Mouse (Mus musculus) midbrain, embryonic 14.5 days (tissue): Measurements from ENCODE around the gene Cgnl1. TPM values are rescaled to one million over a fixed set of nuclear protein-coding genes. Genes with fewer than 3 reads are reported as not detected.
"Not testable (repeated sequence)": the region's sequence is repeated elsewhere in the genome, so short reads cannot be mapped to it uniquely, and the experiment has no call there.

Experiments used
- ATAC-seq: fragments of 200-750 bp; cut with Nextera tagmentation; 2 replicates; pipeline ENCODE4 v1.8.0; 2017; ENCODE audit warnings: moderate number of reproducible peaks, moderate library complexity; ENCODE audit not compliant: low FRiP score, low TSS enrichment
- DNase-seq: peaks from one replicate; pipeline ENCODE4 v3.0.0-alpha.2; 2015
- H3K27ac ChIP-seq: fragments of 300-500 bp; sonication (generic); replicated peaks from 2 replicates; pipeline ENCODE4 v1.5.1; 2014; ENCODE audit warnings: mild to moderate bottlenecking, low read depth, low read length, moderate library complexity
- H3K27me3 ChIP-seq: fragments of 300-500 bp; sonication (generic); 2 replicates; pipeline ENCODE4 v1.6.1; 2014; ENCODE audit warnings: low read length, control low read depth, mixed read lengths; ENCODE audit not compliant: control insufficient read depth, insufficient read depth
- H3K36me3 ChIP-seq: fragments of 300-500 bp; sonication (generic); 2 replicates; pipeline ENCODE4 v1.6.1; 2014; ENCODE audit warnings: low read length, control low read depth; ENCODE audit not compliant: control insufficient read depth, insufficient read depth
- H3K4me1 ChIP-seq: fragments of 300-500 bp; sonication (generic); 2 replicates; pipeline ENCODE4 v1.6.1; 2014; ENCODE audit warnings: mild to moderate bottlenecking, antibody characterized with exemption, low read length, control low read depth; ENCODE audit not compliant: control insufficient read depth, insufficient read depth
- H3K4me2 ChIP-seq: fragments of 300-500 bp; sonication (generic); 2 replicates; pipeline ENCODE4 v1.6.1; 2014; ENCODE audit warnings: mild to moderate bottlenecking, low read length, moderate library complexity
- H3K4me3 ChIP-seq: fragments of 300-500 bp; sonication (generic); replicated peaks from 2 replicates; pipeline ENCODE4 v1.5.1; 2014; ENCODE audit warnings: low read depth, low read length
- H3K9ac ChIP-seq: fragments of 300-500 bp; sonication (generic); replicated peaks from 2 replicates; pipeline ENCODE4 v1.6.1; 2014; ENCODE audit warnings: mild to moderate bottlenecking, low read length, moderate library complexity
- H3K9me3 ChIP-seq: fragments of 300-500 bp; sonication (generic); 2 replicates; pipeline ENCODE4 v1.6.1; 2016; ENCODE audit warnings: low read length, control low read depth, mixed read lengths; ENCODE audit not compliant: control insufficient read depth
- WGBS: fragments of 180-500 bp; shearing (Covaris S2); extraction: QIAGEN DNeasy Blood & Tissue Kit; methylation state at CpG from one replicate; pipeline ENCODE4 v1.1.7; 2014; 5-methylcytosine and 5-hydroxymethylcytosine counted together
- polyA plus RNA-seq: library from polyadenylated mRNA; unstranded; fragments of >200 nt; fragmentation: Nextera tagmentation; extraction: Ambion mirVana; gene quantifications from 2 replicates; pipeline ENCODE4 v1.2.1, GENCODE M21; 2014

Cgnl1 gene
- polyA plus RNA-seq, 1 experiment from 2014 or later: 4.4 TPM

DNA sequence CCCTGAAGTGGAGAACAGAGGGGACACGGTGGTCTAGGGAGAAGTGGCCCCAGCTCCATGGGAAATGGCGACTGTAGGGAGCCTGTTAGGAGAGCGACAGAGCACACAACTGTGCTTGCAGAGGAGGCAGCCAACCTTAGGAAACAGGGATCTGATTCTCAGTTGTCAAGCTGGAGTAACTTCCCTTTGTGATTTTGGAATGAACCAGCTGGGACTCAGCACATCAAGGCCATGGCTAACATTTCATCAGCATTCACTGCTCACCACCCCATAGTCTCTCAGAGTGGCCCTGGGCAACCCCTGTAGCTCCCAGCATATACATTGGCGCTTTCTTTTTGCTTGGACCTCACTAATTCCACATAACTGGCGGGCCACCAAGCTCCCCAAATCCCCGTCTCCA lies 145.4 kb downstream of the Cgnl1 start:
- Histone ChIP-seq H3K4me2 (no peak overlapping the region), H3K9me3 (no peaks in the 10 kb centered on the region), H3K4me3 (no peak overlapping the region), H3K27ac (no peak overlapping the region), H3K9ac (no peak overlapping the region), H3K27me3 (no peaks in the 10 kb centered on the region), H3K4me1 (no peaks in the 10 kb centered on the region), H3K36me3 (no peaks in the 10 kb centered on the region)
- DNase-seq: no peak
- ATAC-seq: no peak
- WGBS: 81% methylated on average over 6 of the region's 6 CpGs

DNA sequence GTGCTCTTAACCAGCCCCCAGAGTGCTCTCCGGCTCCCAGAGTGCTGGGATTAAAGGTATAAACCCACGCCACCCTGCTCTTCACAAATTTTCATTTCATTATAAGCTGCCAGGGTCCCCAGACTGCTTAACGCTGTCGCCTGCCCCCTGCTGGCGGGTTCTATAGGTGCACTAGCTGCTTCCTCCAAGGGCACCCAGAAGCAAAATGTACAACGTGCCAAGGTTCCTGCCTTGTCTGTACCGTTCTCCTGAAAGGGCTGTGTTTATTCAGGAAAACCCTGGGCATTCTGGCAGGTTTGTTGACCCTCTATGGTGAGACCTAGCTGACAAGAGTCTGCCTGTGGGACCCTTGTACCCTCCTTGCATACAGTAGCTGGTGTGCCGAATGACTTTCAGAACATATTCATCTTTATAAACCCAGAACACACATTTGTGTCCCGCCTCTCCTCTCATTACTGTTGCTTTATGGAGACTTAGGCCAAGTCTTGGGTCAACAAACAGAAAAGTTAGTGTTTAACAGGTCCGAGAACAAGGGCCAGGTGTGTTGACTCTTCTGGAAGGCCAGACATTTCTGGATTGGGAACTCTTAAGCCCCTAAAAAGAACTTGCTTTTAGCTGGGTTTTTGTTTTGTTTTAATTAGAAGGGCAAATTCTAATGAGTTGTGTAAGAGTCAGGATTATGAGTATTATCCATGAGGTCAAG lies 146.5 kb downstream of the Cgnl1 start:
- Histone ChIP-seq H3K27ac (no peak overlapping the region), H3K9ac (no peak overlapping the region), H3K9me3 (no peaks in the 10 kb centered on the region), H3K27me3 (no peaks in the 10 kb centered on the region), H3K4me3 (no peak overlapping the region), H3K4me1 (no peaks in the 10 kb centered on the region), H3K4me2 (no peak overlapping the region), H3K36me3 (no peaks in the 10 kb centered on the region)
- 53% methylated on average over 10 of the region's 10 CpGs for WGBS
- ATAC-seq (no peak), DNase-seq (peak; percentile 70)

DNA sequence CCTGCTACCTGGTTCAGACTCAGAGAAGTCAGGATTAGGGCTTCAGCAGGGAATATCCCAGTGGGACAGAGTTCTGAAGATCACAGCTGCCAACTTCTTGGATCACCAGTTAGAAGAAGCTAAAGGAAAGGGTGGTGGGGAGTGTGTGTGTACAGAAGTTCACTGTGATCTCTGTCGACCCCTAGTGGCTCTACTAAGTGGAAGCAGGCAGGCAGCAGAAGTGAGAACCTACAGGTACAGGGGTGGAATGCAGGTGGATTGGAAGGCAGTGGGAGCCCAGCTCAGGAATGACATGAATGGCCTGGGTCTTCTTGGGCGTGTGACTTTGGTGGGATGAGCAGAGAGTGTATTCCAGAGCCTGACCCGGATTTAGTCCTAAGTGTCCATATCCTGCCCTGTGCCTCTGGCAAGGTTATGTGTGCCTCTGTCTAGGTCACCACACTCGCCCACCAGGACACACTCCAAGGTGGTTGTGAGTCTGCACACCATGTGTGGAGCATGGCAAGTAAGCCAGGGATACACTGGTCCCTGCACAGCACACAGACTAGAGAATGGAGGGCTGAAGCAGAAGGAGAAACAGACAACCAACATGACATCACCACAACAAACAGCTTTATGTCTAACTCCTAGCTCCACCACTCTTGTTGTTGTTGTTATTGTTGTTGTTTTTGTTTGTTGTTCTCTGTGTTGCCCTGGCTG lies 147.4 kb downstream of the Cgnl1 start:
- no peak overlapping the region for H3K27ac ChIP-seq
- H3K4me2 ChIP-seq: no peak overlapping the region
- H3K9me3 ChIP-seq: no peaks in the 10 kb centered on the region
- no peaks in the 10 kb centered on the region for H3K4me1 ChIP-seq
- peak; percentile 83 for DNase-seq
- no peak overlapping the region for H3K9ac ChIP-seq
- no peaks in the 10 kb centered on the region for H3K36me3 ChIP-seq
- H3K27me3 ChIP-seq: no peaks in the 10 kb centered on the region
- 30% methylated on average over 4 of the region's 4 CpGs for WGBS
- ATAC-seq: no peak
- no peak overlapping the region for H3K4me3 ChIP-seq

DNA sequence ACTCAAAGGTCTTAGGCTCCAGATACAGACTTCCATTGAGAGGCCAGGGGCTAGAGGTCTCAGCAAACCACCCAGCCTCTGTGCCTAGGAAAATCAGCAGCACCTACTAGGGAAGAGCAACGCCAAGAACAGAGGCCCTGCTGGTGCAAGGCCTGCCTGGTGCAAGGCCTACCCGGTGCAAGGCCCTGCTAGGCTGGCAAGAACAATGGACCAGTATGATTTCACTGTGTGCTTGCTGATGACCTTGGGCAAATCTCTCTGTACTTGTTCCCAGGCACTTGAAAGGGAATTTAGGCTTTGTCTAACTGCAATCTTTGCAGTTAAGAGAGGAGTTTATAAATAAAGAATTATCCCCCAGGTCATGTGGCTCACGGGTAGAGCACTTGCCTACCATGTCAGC lies 148.8 kb downstream of the Cgnl1 start:
- no peaks in the 10 kb centered on the region for H3K36me3 ChIP-seq
- H3K4me2 ChIP-seq: no peak overlapping the region
- no peaks in the 10 kb centered on the region for H3K27me3 ChIP-seq
- WGBS: 84% methylated on average over 3 of the region's 3 CpGs
- ATAC-seq (no peak), DNase-seq (no peak)
- no peak overlapping the region for H3K4me3 ChIP-seq
- H3K4me1 ChIP-seq: no peaks in the 10 kb centered on the region
- H3K9me3 ChIP-seq: no peaks in the 10 kb centered on the region
- H3K27ac ChIP-seq: no peak overlapping the region
- H3K9ac ChIP-seq: no peak overlapping the region

DNA sequence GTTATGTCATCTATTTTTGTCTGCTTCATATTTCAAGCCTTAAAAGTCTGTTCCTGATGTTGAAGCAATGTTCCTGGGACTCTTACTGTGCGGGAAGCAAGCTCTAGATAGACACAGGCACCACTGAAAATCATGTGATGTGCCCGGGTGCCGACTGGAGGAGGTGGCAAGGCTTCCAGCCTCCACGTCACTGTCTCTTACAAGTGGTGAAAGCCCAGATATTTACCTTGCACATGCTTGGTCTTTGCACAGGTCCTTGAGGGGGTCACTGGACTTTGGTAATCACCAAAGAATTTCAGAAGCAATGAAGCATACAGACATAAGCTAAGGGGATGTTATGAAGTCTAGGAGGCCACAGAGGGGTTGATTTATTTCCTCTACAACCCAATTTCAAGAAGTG lies 149.4 kb downstream of the Cgnl1 start:
- Histone ChIP-seq H3K4me1 (no peaks in the 10 kb centered on the region), H3K27ac (no peak overlapping the region), H3K27me3 (no peaks in the 10 kb centered on the region), H3K9me3 (no peaks in the 10 kb centered on the region), H3K4me3 (no peak overlapping the region), H3K4me2 (no peak overlapping the region), H3K9ac (no peak overlapping the region), H3K36me3 (no peaks in the 10 kb centered on the region)
- 87% methylated on average over 4 of the region's 4 CpGs for WGBS
- ATAC-seq (no peak), DNase-seq (no peak)

DNA sequence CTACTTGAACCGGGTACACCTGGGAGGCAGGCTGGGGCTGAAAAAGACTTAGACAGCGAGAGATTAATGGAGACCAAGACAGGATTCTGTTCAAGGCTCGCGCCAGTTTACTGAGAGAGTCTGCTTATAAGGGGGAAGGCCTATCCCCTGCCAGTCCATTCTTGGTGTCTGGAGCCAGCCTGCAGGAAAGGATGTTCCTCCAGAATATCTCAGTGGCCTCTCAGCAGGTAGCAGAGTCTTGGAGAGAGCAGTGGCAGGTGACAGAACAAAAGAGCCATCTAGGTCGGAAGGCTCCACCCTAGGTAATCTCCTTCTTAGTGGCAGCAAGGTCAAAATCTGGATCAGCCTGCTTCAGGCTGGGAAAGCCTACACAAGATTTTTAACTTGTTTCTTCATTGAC lies 151.3 kb downstream of the Cgnl1 start:
- not testable (repeated sequence) for H3K9ac ChIP-seq, H3K4me1 ChIP-seq, H3K27me3 ChIP-seq, H3K36me3 ChIP-seq, H3K9me3 ChIP-seq, H3K4me2 ChIP-seq, H3K27ac ChIP-seq, DNase-seq, ATAC-seq, H3K4me3 ChIP-seq
- WGBS: 82% methylated on average over 5 of the region's 5 CpGs

DNA sequence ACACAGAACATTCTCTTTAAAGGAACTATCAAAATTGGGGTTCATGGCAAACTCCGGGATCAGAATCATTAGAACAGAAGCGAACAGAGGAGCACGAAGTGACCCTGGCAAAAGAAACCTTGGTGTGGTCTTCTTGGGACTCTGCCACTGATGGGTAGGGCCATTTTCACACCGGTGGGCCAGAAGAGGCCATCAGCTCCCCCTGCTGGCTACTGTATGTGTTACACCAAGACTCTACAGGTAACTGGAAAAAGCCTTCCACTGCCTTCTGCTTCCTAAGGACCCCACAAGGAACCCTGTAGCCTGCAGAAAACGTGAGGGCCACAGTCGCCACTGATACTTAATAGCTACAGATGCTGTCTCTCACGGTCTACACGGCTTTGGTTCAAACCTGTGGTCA lies 154.0 kb downstream of the Cgnl1 start:
- Histone ChIP-seq H3K9ac (no peak overlapping the region), H3K4me2 (no peak overlapping the region), H3K4me1 (no peaks in the 10 kb centered on the region), H3K9me3 (no peaks in the 10 kb centered on the region), H3K27ac (no peak overlapping the region), H3K27me3 (no peaks in the 10 kb centered on the region), H3K36me3 (no peaks in the 10 kb centered on the region), H3K4me3 (no peak overlapping the region)
- 62% methylated on average over 8 of the region's 8 CpGs for WGBS
- no peak for ATAC-seq
- peak; percentile 43 for DNase-seq

DNA sequence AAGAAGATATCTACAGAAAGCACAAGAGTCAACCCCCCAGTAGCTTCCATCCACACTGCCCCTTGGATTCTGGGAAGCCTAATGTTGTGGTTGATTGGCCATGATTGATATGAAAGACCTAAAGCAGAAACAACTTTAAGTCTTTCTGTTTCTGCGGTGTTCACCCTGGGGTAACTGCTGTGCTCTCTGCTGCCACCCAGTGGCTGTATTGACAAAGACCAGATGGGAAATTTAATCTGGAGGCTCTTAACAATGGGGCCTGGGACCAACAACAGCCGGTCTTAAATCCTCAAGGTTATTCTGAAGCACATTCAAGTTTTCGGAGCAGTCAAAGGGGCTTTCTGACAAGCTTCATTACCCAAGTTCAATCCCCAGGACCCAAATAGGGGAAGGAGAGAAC lies 155.2 kb downstream of the Cgnl1 start:
- no peak overlapping the region for H3K27ac ChIP-seq
- ATAC-seq (no peak), DNase-seq (peak; percentile 89)
- no peaks in the 10 kb centered on the region for H3K9me3 ChIP-seq
- H3K4me2 ChIP-seq: no peak overlapping the region
- 9% methylated on average over 3 of the region's 3 CpGs for WGBS
- H3K4me1 ChIP-seq: no peaks in the 10 kb centered on the region
- no peaks in the 10 kb centered on the region for H3K27me3 ChIP-seq
- no peak overlapping the region for H3K9ac ChIP-seq
- no peak overlapping the region for H3K4me3 ChIP-seq
- no peaks in the 10 kb centered on the region for H3K36me3 ChIP-seq

DNA sequence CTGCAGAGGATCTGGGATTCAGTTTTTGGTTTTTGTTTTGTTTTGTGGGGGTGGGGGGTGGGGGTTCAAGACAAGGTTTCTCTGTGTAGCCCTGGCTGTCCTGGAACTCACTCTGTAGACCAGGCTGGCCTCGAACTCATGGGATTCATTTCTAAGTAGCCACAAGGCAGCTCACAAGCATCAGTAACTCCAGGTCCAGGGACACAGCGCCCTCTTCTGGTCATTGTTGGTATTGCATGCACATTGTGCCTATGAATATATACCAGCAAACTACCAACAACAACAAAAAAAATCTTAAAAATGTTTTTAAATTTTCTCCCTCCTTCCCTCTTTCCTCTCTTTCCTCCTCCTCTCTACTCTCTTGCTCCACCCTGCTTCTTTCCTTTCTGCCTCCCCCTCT lies 156.8 kb downstream of the Cgnl1 start:
- DNase-seq: peak; percentile 33
- ATAC-seq: no peak
- WGBS: 31% methylated on average over 2 of the region's 2 CpGs
- no peak overlapping the region for H3K9ac ChIP-seq
- no peaks in the 10 kb centered on the region for H3K36me3 ChIP-seq
- no peak overlapping the region for H3K4me3 ChIP-seq
- no peak overlapping the region for H3K4me2 ChIP-seq
- H3K4me1 ChIP-seq: no peaks in the 10 kb centered on the region
- no peaks in the 10 kb centered on the region for H3K27me3 ChIP-seq
- no peaks in the 10 kb centered on the region for H3K9me3 ChIP-seq
- no peak overlapping the region for H3K27ac ChIP-seq
